Mouse (Mus musculus) kidney, postnatal 36 days (tissue): ENCODE data around the gene Rpl34.

Experiments
- DNase-seq, 2 experiments: peaks; one replicate each; pipeline ENCODE4 v3.0.0; 2021 to 2022; ENCODE audit warnings: mixed read lengths in 2 of 2

Rpl34 gene

GRCm38 (mm10) chr3:130730189-130730653 lies at the start of gene Rpl34:
TSS of gene Rpl34 (minus strand) at chr3:130730398.
- DNase-seq = peak; percentile 95

DNA sequence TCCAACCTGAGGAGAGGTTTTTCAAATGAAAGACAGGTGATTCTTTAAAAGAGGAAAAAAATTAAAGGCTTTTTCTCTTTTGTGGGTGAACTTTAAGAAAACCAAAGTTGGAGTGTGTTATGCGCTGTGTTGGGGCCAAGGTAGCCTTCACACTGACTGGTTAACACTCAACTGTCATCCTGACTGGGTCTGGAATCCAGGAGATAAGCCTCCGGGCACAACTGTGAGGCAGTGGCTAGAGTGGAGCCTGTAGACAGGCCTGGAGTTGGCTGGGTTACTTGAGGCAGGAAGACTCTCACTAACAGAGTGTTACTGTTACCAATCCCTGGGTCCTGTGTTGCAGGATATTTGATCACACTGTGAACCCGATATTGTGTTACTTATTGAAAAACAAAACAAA lies 38.0 kb upstream of the Rpl34 start:
- no peak for DNase-seq

GRCm38 (mm10) chr3:130764091-130764490 lies 33.9 kb upstream of the Rpl34 start:
- no peak for DNase-seq

DNA sequence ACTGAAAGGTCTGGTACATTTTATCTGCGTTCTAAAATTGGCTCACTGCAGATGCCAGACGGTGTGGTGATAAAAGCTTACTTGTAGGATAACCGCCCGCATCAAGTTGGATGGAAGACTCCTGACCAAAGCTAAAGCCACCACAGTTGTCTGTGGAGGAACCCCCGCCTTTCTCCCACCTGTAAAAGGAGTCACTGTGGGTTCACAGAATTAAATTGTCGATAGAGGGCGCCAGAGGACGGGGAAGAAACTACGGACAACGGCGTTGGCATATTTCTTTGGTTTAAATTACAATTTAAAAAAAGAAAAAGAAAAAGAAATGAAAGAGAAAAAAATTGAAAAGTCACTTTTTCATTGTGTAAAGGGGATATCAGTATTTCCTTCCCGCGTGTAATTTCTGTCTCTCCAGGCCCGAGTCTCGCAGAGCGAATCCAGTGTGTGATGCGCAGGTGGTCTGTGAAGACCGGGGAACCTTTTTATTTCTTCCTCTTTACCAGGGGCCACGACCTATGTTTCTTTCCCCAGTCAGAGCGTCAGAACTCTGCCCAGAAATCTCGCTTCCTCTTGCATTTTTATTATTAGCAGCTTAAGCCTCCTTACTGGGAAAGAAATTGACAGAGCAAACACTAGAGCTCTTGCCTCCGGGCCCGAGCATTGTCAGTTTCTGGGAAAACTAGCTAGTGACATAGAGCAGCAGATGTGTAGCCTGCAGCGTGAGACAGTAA lies 30.7 kb upstream of the Rpl34 start:
- peak; percentile 35 to 77 for DNase-seq

GRCm38 (mm10) chr3:130758157-130758841 lies 28.1 kb upstream of the Rpl34 start:
- DNase-seq = no peak

- no peak for DNase-seq
Observed at GRCm38 (mm10) chr3:130757117-130757852, 27.1 kb upstream of the Rpl34 start.

DNA sequence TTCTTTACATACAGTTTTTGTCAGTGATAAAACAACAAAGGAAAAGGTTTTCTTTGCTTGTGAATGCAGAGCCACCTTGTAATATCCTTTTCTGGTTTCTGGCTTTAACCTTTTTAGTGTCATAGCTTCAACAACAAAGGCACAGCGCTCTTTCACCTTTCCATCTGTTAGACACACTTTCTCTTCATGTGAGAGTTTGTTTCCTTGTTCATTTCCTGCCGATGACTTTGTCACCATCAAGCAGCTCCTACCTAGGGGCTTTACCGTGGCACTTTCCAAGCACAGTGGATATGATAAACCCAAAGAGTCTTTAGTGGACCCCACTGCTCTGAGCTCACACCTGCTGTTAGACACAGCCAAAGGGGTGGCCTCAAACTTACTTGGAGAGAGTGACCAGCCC lies 19.0 kb upstream of the Rpl34 start:
- no peak for DNase-seq

DNA sequence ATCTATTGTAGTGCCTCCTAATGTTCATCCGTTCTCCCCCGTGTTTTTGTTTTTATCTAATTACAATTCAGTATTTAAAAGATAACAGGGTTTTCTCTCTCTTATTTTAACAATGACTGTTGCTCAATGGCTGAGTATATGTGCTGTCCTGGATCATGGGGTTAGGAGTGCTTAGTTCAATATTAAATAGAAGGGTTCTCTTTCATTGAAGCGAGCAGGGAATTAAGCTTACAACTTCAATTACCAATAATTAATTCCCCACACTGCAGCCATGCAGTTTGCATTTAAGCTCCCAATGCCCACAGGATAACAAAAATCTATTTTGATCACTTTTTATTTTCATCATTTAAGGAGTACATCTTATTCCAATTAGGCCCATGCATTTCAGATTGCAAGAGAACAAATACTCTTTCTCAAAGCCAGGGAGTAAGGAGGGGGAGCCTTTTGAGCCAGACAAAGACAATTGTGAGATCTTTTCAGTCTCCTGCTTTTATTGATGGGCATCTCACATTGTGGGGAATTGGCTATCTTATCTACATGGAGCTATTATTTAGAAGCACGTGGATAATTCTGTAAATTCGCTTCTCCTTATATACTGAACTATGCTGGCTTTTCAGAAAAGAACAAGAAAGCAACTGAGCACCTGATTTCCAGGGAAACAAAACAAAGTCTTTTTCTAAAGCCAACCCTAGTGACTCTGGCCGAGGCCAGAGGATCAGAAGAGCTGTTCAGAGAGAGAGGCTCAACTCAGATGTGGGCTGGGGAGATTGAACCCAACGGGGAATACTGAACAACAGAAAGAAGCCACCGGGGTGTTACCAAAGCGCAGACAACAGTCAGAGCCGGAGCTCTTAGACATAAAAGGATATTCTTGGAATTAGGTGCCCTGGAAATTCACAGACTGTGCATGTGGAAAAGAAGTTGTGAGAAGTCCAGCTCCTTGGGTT lies 16.7 kb upstream of the Rpl34 start:
- DNase-seq = no peak

GRCm38 (mm10) chr3:130737652-130738361 lies 7.6 kb upstream of the Rpl34 start:
- DNase-seq = no peak

GRCm38 (mm10) chr3:130736758-130737157 lies 6.6 kb upstream of the Rpl34 start:
- DNase-seq = no peak

DNA sequence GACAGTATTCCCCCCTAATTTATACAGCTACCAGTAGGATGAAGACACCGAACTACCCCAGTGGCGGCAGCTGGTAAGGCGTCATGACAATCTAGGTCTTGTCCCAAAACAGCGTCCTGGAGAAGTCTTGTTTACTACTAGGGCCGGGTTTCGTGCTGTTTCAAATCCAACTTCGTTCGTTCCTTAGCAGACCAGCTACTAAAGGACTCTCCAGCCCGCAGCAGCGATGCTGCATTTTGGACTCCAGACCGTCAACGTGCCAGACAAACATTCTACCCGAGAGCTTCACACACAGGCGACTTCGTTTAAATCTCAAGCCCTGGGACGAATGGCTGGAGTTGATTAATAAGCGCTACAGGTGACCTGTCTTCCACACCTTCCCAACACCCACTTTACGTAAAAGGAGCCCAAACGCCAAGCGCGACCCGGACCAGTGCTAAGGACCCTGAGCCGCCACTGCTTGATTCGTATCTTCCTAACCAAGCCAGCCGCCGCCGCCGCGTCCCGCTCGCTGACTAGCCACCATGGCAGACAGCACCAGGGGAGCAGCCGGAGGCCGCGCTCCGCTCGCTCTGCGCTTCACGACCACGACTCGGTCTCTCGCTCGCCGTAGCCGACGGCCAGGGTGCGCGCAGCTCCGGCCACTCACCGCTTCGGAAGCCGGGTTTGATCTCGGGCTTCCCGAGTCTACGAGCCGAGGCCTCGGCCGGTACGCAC lies 568 bp downstream of the Rpl34 start:
- peak; percentile 31 to 60 for DNase-seq

GRCm38 (mm10) chr3:130727676-130728075 lies 2.5 kb downstream of the Rpl34 start:
- no peak for DNase-seq

DNA sequence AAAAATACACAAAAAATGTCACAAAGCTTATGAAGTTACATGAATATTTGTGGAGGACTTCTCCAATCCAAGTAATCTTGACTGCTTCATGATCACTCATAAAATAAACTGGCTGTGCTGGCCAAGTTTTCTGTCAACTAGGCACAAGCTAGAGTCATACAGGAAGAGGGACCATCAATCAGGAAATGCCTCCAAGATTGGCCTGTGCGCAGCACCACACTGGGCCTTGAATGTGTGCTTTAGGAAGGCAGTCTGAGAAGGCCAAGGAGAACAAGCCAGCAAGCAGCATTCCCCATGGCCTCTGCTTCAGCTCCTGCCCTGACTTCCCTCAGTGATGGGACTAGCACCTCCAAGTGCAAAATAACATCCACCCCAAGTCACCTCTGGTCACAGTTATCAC lies 3.2 kb downstream of the Rpl34 start:
- no peak for DNase-seq

- no peak for DNase-seq
Observed at GRCm38 (mm10) chr3:130725718-130726117, 4.5 kb downstream of the Rpl34 start.

DNA sequence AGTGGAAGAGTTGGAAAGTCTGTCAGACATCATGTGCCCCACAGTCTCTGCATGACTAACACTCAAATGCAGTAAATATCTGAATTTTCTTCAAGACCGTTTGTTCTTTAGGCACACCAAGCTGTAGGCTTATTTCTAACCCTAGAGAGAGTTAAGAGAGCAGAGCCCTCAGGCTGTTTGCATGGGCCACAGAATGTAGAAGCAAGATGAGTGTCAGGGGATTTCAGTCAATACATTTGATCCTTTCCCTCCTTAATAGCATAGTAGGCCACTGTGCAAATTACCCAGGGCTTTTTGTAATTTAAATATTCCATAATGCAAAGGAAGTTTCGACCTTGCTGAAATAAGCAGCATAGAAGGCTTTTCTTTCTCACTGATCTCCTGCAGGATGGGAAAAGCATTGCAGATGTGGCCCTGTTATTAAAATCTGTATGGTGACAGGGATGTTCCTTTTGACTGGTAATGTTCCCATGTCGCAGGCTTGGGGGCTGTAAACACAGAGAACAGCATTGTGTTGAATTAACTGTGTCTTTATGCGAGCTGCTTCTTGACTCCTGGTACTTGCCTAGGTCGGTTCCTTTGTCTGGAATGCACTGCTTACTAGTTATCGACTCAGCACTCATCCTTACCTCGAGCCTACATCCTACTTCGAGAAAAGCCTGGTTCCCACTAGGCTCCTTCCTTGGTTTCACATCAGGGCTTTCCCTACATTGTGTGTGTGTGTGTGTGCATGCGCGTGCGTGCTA lies 7.3 kb downstream of the Rpl34 start:
- DNase-seq = no peak

DNA sequence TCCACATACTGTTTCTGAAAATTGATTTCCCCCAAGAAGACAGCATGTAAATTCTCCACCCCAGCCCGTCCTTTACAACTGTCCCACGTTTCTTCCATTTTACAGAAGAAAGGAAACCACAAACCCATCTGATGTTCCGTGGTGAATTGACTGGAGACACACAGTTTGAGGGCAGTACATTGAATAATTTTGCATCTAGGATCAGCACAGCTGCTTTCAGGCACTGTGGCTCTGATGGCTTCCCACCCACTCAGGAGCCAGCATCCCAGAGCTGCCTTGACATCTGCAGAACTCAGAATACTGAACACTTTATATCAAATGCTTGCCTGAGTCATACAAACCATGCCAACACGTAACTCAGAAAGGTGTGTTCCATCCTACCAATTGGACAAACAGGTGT lies 10.0 kb downstream of the Rpl34 start:
- DNase-seq = no peak

DNA sequence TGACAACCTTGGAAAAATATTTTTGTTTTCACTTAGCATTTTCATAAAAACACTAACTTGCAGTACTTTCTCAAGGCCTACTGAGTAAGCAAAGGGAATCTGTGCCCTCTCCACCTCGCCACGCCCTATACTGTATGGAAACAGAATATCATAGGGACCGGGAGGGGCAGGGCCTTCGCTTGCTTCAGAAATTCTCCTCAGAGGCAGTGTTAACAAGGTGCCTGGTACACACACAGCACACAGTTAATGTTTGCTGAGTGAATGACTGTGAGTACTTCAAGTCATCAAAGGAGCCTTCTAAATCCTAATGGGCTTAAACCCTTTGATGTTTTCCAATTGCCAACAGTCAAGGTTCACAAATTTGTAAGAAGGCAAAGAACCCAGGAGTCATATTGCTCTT lies 11.3 kb downstream of the Rpl34 start:
- no peak for DNase-seq

DNA sequence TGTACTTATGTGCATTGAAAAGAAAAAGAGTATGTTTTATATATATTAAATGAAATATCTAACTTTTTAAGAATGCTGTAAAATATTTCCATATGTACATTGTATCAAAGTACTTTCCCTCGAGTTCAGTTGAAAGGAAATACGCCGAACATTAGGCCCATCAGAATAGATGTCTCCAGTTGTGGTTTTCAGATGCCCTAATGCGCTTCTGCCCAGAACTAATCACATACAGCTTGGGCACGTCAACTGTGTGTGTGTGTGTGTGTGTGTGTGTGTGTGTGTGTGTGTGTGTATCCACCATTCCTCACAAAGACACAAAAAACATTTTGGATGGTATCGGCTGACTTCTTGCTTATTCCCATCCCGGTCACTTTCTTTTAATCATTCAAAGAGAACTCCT lies 13.6 kb downstream of the Rpl34 start:
- no peak for DNase-seq

GRCm38 (mm10) chr3:130714775-130715568 lies 15.2 kb downstream of the Rpl34 start:
- DNase-seq = peak; percentile 74 to 87

- no peak for DNase-seq
Observed at GRCm38 (mm10) chr3:130712891-130713290, 17.3 kb downstream of the Rpl34 start.
